Mouse (Mus musculus): Measurements from ENCODE around the gene Frmpd4.

DNA sequence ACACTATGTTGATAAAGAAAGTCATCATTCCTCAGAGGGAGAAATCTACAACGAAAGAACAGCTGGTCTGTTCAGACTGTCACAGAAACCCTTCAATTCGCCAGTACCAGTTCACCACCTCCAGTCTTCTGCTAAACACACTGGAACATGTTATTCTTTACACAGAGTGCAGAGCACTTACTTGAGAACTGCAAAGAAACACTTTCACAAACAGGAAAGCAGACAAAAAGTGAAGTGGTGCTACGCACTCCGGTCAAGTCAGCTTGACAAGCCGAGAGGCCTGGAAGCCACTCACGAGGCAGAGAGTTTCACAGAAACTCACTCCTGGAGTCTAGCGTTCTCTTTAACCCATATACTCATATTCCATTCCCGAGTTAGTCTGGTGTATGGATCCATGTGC, 387.5 kb downstream of the Frmpd4 start:
- TF ChIP-seq CTCF (IDR thresholded peaks at IDR 0.05; ENCODE audit: extremely low read depth, insufficient read depth, low read length) (no peak), POLR2A (IDR thresholded peaks at IDR 0.05; ENCODE audit: extremely low read depth, insufficient read depth, low read length) (no peak)
